Mouse (Mus musculus) MEL (cell line): ENCODE measurements at regions not wholly inside any gene's neighbourhood (a gene's known extent, or its start where the extent isn't known, plus 50 kb on each side); places are given as distances from the start of the nearest gene placed in this dataset.

Experiments used
- CHD2 ChIP-seq: IDR thresholded peaks from 2 replicates; pipeline ENCODE4 v1.6.1; 2011; ENCODE audit warnings: low read length, improper control_type of control experiment
- CTCF ChIP-seq, 3 experiments: IDR thresholded peaks in 2 of 3; conservative IDR thresholded peaks in 1 of 3; 2 replicates each; pipeline ENCODE4 v1.5.1; 2011 to 2012; ENCODE audit warnings: low read length in 3 of 3, low read depth in 2 of 3, mild to moderate bottlenecking in 2 of 3, improper control_type of control experiment in 1 of 3, inconsistent platforms in 1 of 3, mixed read lengths in 1 of 3, moderate library complexity in 1 of 3; ENCODE audit not compliant: control insufficient read depth in 1 of 3, insufficient read depth in 1 of 3, poor library complexity in 1 of 3, severe bottlenecking in 1 of 3
- E2F4 ChIP-seq: IDR thresholded peaks from 2 replicates; pipeline ENCODE4 v1.6.1; 2011; ENCODE audit warnings: low read depth, low read length, improper control_type of control experiment, borderline replicate concordance
- EP300 ChIP-seq, 2 experiments: IDR thresholded peaks; 2 replicates each; pipeline ENCODE4 v1.6.1; 2011; ENCODE audit warnings: improper control_type of control experiment in 2 of 2, low read length in 2 of 2, low read depth in 1 of 2, mild to moderate bottlenecking in 1 of 2
- GATA1 ChIP-seq: IDR thresholded peaks from 2 replicates; pipeline ENCODE4 v1.6.1; 2011; ENCODE audit warnings: low read depth, low read length, improper control_type of control experiment
- JUND ChIP-seq: IDR thresholded peaks from 2 replicates; pipeline ENCODE4 v1.6.1; 2011; ENCODE audit warnings: low read depth, mild to moderate bottlenecking, improper control_type of control experiment, low read length
- MAFK ChIP-seq: IDR thresholded peaks from 2 replicates; pipeline ENCODE4 v1.6.1; 2011; ENCODE audit warnings: low read depth, mild to moderate bottlenecking, low read length, improper control_type of control experiment, borderline replicate concordance
- POLR2A ChIP-seq, 2 experiments: IDR thresholded peaks; 2 replicates each; pipeline ENCODE4 v1.6.1; 2011 to 2012; ENCODE audit warnings: low read length in 2 of 2, mild to moderate bottlenecking in 2 of 2, control low read depth in 1 of 2, improper control_type of control experiment in 1 of 2, low read depth in 1 of 2, moderate library complexity in 1 of 2; ENCODE audit not compliant: control insufficient read depth in 1 of 2, insufficient read depth in 1 of 2, poor library complexity in 1 of 2
- TCF12 ChIP-seq: IDR thresholded peaks from 2 replicates; pipeline ENCODE4 v1.6.1; 2014; ENCODE audit warnings: low read depth, mild to moderate bottlenecking, inconsistent platforms, low read length, improper control_type of control experiment, moderate library complexity
- USF2 ChIP-seq, 2 experiments: IDR thresholded peaks; 2 replicates each; pipeline ENCODE4 v1.6.1; 2011 to 2012; ENCODE audit warnings: improper control_type of control experiment in 2 of 2, low read length in 2 of 2, borderline replicate concordance in 1 of 2, inconsistent platforms in 1 of 2, low read depth in 1 of 2, mild to moderate bottlenecking in 1 of 2; ENCODE audit not compliant: insufficient read depth in 1 of 2

DNA sequence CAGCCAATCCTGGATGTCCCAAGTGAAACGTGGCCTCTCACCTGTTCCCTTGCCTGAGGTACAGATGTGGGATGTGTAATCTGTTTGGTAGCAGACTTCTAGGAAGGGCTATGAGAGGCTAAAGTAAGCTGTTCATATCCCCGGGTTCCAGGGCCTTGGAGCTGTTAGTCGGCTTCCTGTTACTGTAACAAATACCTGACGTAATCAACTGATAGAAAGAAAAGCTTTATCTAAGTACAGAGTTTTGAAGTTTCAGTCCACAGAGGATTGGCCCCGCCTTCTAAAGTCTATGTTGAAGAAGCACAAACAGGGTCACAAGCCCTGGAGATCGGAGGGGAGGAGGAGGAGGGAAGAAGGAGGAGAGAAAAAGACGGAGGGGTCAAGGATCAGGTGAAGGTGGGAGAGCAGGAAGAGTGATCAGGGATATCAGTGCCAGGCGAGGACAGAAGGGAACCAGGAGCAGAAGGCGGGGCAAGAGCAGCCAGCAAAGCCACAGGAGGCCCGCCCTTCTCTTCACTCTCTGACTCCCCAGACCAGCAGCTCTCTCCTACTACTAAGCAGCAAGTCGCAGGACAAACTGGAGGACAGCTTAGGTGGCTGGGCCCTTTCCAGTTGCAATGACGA is 276.5 kb upstream of the Cdyl start:
- TF ChIP-seq POLR2A (IDR thresholded peaks at IDR 0.05; ENCODE audit: control insufficient read depth in 1 of 2, insufficient read depth in 1 of 2, low read depth in 1 of 2, low read length in 2 of 2, poor library complexity in 1 of 2) (no peak), TCF12 (no peak), CHD2 (no peak), GATA1 (no peak), CTCF (IDR thresholded peaks at IDR 0.05 in 2 of 3, conservative IDR thresholded peaks at IDR 0.05 in 1 of 3; ENCODE audit: control insufficient read depth in 1 of 3, insufficient read depth in 1 of 3, low read depth in 2 of 3, low read length in 3 of 3, poor library complexity in 1 of 3, severe bottlenecking in 1 of 3) (no peak), EP300 (IDR thresholded peaks at IDR 0.05; ENCODE audit: low read depth in 1 of 2, low read length in 2 of 2) (no peak), JUND (no peak), MAFK (no peak), E2F4 (no peak), USF2 (IDR thresholded peaks at IDR 0.05; ENCODE audit: borderline replicate concordance in 1 of 2, insufficient read depth in 1 of 2, low read depth in 1 of 2, low read length in 2 of 2) (no peak)
